Mouse (Mus musculus): ENCODE data around the gene Polr1c.

The Polr1c gene

GRCm38 (mm10) chr17:46247512-46248188 is at the start of gene Polr1c, which contains the start of gene Yipf3:
TSS of gene Polr1c (minus strand) at chr17:46248054.
TSS of gene Yipf3 (plus strand) at chr17:46248080.
- DNase-seq (ENCODE audit: low spot score) = peak; percentile 99

GRCm38 (mm10) chr17:46297028-46297363 is 49.1 kb upstream of the Polr1c start:
- no peak for DNase-seq (ENCODE audit: low spot score)

- DNase-seq (ENCODE audit: low spot score) = no peak
These were observed 48.7 kb upstream of the Polr1c start for GRCm38 (mm10) chr17:46296601-46297000.

GRCm38 (mm10) chr17:46287678-46288095 is 39.8 kb upstream of the Polr1c start:
- DNase-seq (ENCODE audit: low spot score) = no peak

- no peak for DNase-seq (ENCODE audit: low spot score)
These were observed 37.6 kb upstream of the Polr1c start for GRCm38 (mm10) chr17:46285407-46285806.

- DNase-seq (ENCODE audit: low spot score) = peak; percentile 39
These were observed 36.8 kb upstream of the Polr1c start for GRCm38 (mm10) chr17:46284653-46285052.

- DNase-seq (ENCODE audit: low spot score) = no peak
These were observed 36.1 kb upstream of the Polr1c start for GRCm38 (mm10) chr17:46283911-46284310.

GRCm38 (mm10) chr17:46283140-46283539 is 35.3 kb upstream of the Polr1c start:
- peak; percentile 40 for DNase-seq (ENCODE audit: low spot score)

GRCm38 (mm10) chr17:46282483-46283123 is 34.7 kb upstream of the Polr1c start, which contains the start of gene Tjap1:
TSS of gene Tjap1 (minus strand) at chr17:46283026.
- DNase-seq (ENCODE audit: low spot score) = peak; percentile 82

GRCm38 (mm10) chr17:46278011-46278765 is 30.3 kb upstream of the Polr1c start:
- DNase-seq (ENCODE audit: low spot score) = no peak

- peak; percentile 51 for DNase-seq (ENCODE audit: low spot score)
These were observed 29.7 kb upstream of the Polr1c start for GRCm38 (mm10) chr17:46277586-46277985.

- no peak for DNase-seq (ENCODE audit: low spot score)
These were observed 27.7 kb upstream of the Polr1c start for GRCm38 (mm10) chr17:46275506-46275905.

- no peak for DNase-seq (ENCODE audit: low spot score)
These were observed 27.2 kb upstream of the Polr1c start for GRCm38 (mm10) chr17:46275034-46275433.

- DNase-seq (ENCODE audit: low spot score) = no peak
These were observed 26.6 kb upstream of the Polr1c start for GRCm38 (mm10) chr17:46274465-46274864.

GRCm38 (mm10) chr17:46273803-46274236 is 26.0 kb upstream of the Polr1c start:
- no peak for DNase-seq (ENCODE audit: low spot score)

- no peak for DNase-seq (ENCODE audit: low spot score)
These were observed 24.8 kb upstream of the Polr1c start for GRCm38 (mm10) chr17:46272675-46273074.

GRCm38 (mm10) chr17:46272058-46272457 is 24.2 kb upstream of the Polr1c start:
- no peak for DNase-seq (ENCODE audit: low spot score)

- no peak for DNase-seq (ENCODE audit: low spot score)
These were observed 22.1 kb upstream of the Polr1c start for GRCm38 (mm10) chr17:46269771-46270534.

GRCm38 (mm10) chr17:46268026-46268720 is 20.3 kb upstream of the Polr1c start:
- DNase-seq (ENCODE audit: low spot score) = no peak

- DNase-seq (ENCODE audit: low spot score) = no peak
These were observed 19.7 kb upstream of the Polr1c start for GRCm38 (mm10) chr17:46267511-46267910.

- DNase-seq (ENCODE audit: low spot score) = no peak
These were observed 19.1 kb upstream of the Polr1c start for GRCm38 (mm10) chr17:46266986-46267385.

Measured in embryo, embryonic 10 days (tissue).